Mouse (Mus musculus): Measurements from ENCODE around the gene Gsg1l. TPM values are rescaled to one million over a fixed set of nuclear protein-coding genes. Genes with fewer than 3 reads are reported as not detected.

Gsg1l gene
- polyA plus RNA-seq, 1 experiment from 2014 or later = 6.4 TPM

DNA sequence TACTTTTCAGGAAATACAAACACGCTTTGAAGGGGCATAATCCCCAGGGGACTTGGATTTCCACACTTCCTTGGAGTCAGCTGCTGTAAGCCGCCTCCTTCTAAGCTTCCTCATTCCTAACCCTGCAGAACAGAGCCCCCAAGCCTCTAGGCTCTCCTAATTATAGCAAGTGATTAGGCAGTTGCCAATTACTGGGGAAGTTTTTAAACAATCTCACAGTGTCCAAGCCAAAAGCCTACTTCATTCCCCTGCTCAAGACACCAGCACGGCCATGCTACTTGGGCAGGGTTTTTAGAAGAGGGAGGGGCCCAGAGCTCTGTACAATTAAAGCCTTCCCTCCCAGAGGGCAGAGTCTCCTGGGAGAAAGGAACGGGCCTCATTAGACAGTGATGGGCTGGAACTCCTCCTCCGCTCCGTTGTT is 4.1 kb upstream of the Gsg1l start:
- Histone ChIP-seq H3K4me2 (no peak overlapping the region), H3K27ac (ENCODE audit: low read depth, low read length) (no peak overlapping the region), H3K36me3 (ENCODE audit: control insufficient read depth, insufficient read depth, low read length) (no peaks in the 10 kb centered on the region), H3K9me3 (replicated peaks; ENCODE audit: control insufficient read depth, low read length) (no peaks in the 10 kb centered on the region), H3K27me3 (ENCODE audit: control insufficient read depth, insufficient read depth, low read length) (peaks cover 34% of the 10 kb centered on the region), H3K4me3 (ENCODE audit: low read depth, low read length) (no peak overlapping the region), H3K4me1 (ENCODE audit: control insufficient read depth, insufficient read depth, low read length) (peaks cover 13% of the 10 kb centered on the region), H3K9ac (ENCODE audit: low read depth, low read length) (no peak overlapping the region)
- no peak for ATAC-seq (replicated peaks; ENCODE audit: insufficient number of reproducible peaks, low FRiP score, low TSS enrichment)
- WGBS (ENCODE audit: insufficient replicate concordance) = 24% methylated on average over 6 of the region's 6 CpGs

- Histone ChIP-seq H3K4me2 (no peak overlapping the region), H3K4me3 (ENCODE audit: low read depth, low read length) (no peak overlapping the region), H3K4me1 (ENCODE audit: control insufficient read depth, insufficient read depth, low read length) (peaks cover 13% of the 10 kb centered on the region), H3K9ac (ENCODE audit: low read depth, low read length) (no peak overlapping the region), H3K27me3 (ENCODE audit: control insufficient read depth, insufficient read depth, low read length) (peaks cover 46% of the 10 kb centered on the region), H3K36me3 (ENCODE audit: control insufficient read depth, insufficient read depth, low read length) (no peaks in the 10 kb centered on the region), H3K27ac (ENCODE audit: low read depth, low read length) (no peak overlapping the region), H3K9me3 (replicated peaks; ENCODE audit: control insufficient read depth, low read length) (no peaks in the 10 kb centered on the region)
- no peak for ATAC-seq (replicated peaks; ENCODE audit: insufficient number of reproducible peaks, low FRiP score, low TSS enrichment)
- 86% methylated on average over 9 of the region's 9 CpGs for WGBS (ENCODE audit: insufficient replicate concordance)
These were observed 2.9 kb upstream of the Gsg1l start for GRCm38 (mm10) chr7:126085154-126085553.

DNA sequence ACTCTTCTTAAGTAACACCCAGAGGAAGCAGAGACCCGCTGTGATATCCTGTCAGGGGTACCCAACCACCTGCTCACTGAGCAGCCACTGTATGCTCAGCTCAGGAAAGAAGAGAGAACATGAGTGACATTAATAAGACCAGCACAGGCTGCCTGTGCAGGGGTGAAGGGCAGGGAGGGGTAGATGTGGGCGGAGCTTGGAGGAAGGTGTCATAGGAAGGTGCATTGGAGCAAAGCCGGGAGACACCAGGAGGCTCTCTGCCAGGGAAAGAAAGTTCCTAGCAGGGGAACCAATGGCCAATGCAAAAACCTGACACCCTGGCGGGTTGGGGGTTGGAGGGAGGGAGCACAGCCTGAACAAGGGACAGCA is 1.8 kb upstream of the Gsg1l start:
- Histone ChIP-seq H3K4me2 (no peak overlapping the region), H3K27ac (ENCODE audit: low read depth, low read length) (no peak overlapping the region), H3K27me3 (ENCODE audit: control insufficient read depth, insufficient read depth, low read length) (peaks cover 52% of the 10 kb centered on the region), H3K36me3 (ENCODE audit: control insufficient read depth, insufficient read depth, low read length) (no peaks in the 10 kb centered on the region), H3K4me1 (ENCODE audit: control insufficient read depth, insufficient read depth, low read length) (peaks cover 13% of the 10 kb centered on the region), H3K9me3 (replicated peaks; ENCODE audit: control insufficient read depth, low read length) (no peaks in the 10 kb centered on the region), H3K9ac (ENCODE audit: low read depth, low read length) (no peak overlapping the region), H3K4me3 (ENCODE audit: low read depth, low read length) (no peak overlapping the region)
- 20% methylated on average over 4 of the region's 4 CpGs for WGBS (ENCODE audit: insufficient replicate concordance)
- no peak for ATAC-seq (replicated peaks; ENCODE audit: insufficient number of reproducible peaks, low FRiP score, low TSS enrichment)

GRCm38 (mm10) chr7:126083341-126083979 is 1.2 kb upstream of the Gsg1l start:
- H3K27ac ChIP-seq (ENCODE audit: low read depth, low read length) = no peak overlapping the region
- H3K4me1 ChIP-seq (ENCODE audit: control insufficient read depth, insufficient read depth, low read length) = peaks cover 13% of the 10 kb centered on the region
- 22% methylated on average over 9 of the region's 9 CpGs for WGBS (ENCODE audit: insufficient replicate concordance)
- no peak overlapping the region for H3K4me3 ChIP-seq (ENCODE audit: low read depth, low read length)
- no peak overlapping the region for H3K4me2 ChIP-seq
- peaks cover 52% of the 10 kb centered on the region for H3K27me3 ChIP-seq (ENCODE audit: control insufficient read depth, insufficient read depth, low read length)
- ATAC-seq (replicated peaks; ENCODE audit: insufficient number of reproducible peaks, low FRiP score, low TSS enrichment) = no peak
- no peaks in the 10 kb centered on the region for H3K36me3 ChIP-seq (ENCODE audit: control insufficient read depth, insufficient read depth, low read length)
- no peaks in the 10 kb centered on the region for H3K9me3 ChIP-seq (replicated peaks; ENCODE audit: control insufficient read depth, low read length)
- no peak overlapping the region for H3K9ac ChIP-seq (ENCODE audit: low read depth, low read length)

DNA sequence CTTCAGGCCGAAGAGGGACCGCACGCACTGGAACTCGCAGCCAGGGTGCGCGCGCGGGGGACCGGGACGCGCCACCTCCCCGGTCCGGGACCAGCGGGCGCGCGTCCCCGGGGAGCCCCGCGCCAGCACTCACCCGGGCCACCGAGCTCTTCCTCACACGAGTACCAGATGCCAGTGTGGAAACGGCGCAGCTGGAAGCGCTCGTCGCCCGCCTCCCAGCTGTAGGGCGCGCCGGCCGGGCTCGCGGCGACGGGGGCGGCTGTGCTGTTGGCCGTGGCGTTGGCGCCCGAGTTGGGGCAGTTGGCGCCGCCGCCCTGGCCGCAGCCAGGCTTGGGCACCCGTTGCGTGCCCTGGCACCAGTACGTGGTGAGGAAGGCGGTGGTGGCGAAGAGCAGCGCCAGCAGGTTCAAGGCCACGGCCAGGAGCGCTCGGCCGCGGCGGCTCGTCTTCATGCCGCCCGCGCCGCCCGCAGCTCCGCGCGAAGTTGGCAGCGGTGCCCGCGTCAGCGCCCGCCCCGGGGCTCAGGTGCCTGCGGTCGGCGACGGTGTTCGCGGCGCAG is 405 bp downstream of the Gsg1l start:
- Histone ChIP-seq H3K27ac (ENCODE audit: low read depth, low read length) (no peak overlapping the region), H3K27me3 (ENCODE audit: control insufficient read depth, insufficient read depth, low read length) (peaks cover 52% of the 10 kb centered on the region), H3K9me3 (replicated peaks; ENCODE audit: control insufficient read depth, low read length) (no peaks in the 10 kb centered on the region), H3K4me1 (ENCODE audit: control insufficient read depth, insufficient read depth, low read length) (peaks cover 9% of the 10 kb centered on the region), H3K4me3 (ENCODE audit: low read depth, low read length) (peak overlapping the region; percentile 71), H3K36me3 (ENCODE audit: control insufficient read depth, insufficient read depth, low read length) (no peaks in the 10 kb centered on the region), H3K9ac (ENCODE audit: low read depth, low read length) (peak overlapping the region; percentile 78), H3K4me2 (peak overlapping the region; percentile 93)
- under 1% methylated on average over 56 of the region's 80 CpGs for WGBS (ENCODE audit: insufficient replicate concordance)
- ATAC-seq (replicated peaks; ENCODE audit: insufficient number of reproducible peaks, low FRiP score, low TSS enrichment) = no peak; the same call in 1 of the 2 replicates

GRCm38 (mm10) chr7:126080949-126081654 is 1.1 kb downstream of the Gsg1l start:
- no peak; the same call in 1 of the 2 replicates for ATAC-seq (replicated peaks; ENCODE audit: insufficient number of reproducible peaks, low FRiP score, low TSS enrichment)
- H3K4me2 ChIP-seq = peak overlapping the region; percentile 93
- peaks cover 52% of the 10 kb centered on the region for H3K27me3 ChIP-seq (ENCODE audit: control insufficient read depth, insufficient read depth, low read length)
- WGBS (ENCODE audit: insufficient replicate concordance) = 17% methylated on average over 16 of the region's 16 CpGs
- H3K9me3 ChIP-seq (replicated peaks; ENCODE audit: control insufficient read depth, low read length) = no peaks in the 10 kb centered on the region
- H3K27ac ChIP-seq (ENCODE audit: low read depth, low read length) = no peak overlapping the region
- H3K36me3 ChIP-seq (ENCODE audit: control insufficient read depth, insufficient read depth, low read length) = no peaks in the 10 kb centered on the region
- peak overlapping the region; percentile 78 for H3K9ac ChIP-seq (ENCODE audit: low read depth, low read length)
- H3K4me3 ChIP-seq (ENCODE audit: low read depth, low read length) = peak overlapping the region; percentile 71
- peaks cover 9% of the 10 kb centered on the region for H3K4me1 ChIP-seq (ENCODE audit: control insufficient read depth, insufficient read depth, low read length)

GRCm38 (mm10) chr7:126076935-126077334 is 5.3 kb downstream of the Gsg1l start:
- ATAC-seq (replicated peaks; ENCODE audit: insufficient number of reproducible peaks, low FRiP score, low TSS enrichment) = no peak
- no peaks in the 10 kb centered on the region for H3K9me3 ChIP-seq (replicated peaks; ENCODE audit: control insufficient read depth, low read length)
- 62% methylated on average over 1 of the region's 1 CpGs for WGBS (ENCODE audit: insufficient replicate concordance)
- H3K9ac ChIP-seq (ENCODE audit: low read depth, low read length) = no peak overlapping the region
- H3K4me1 ChIP-seq (ENCODE audit: control insufficient read depth, insufficient read depth, low read length) = 0 out of 2 replicates have a peak, but pooled peaks cover 2% of the 10 kb centered on the region
- no peak overlapping the region for H3K27ac ChIP-seq (ENCODE audit: low read depth, low read length)
- peaks cover 24% of the 10 kb centered on the region for H3K27me3 ChIP-seq (ENCODE audit: control insufficient read depth, insufficient read depth, low read length)
- H3K36me3 ChIP-seq (ENCODE audit: control insufficient read depth, insufficient read depth, low read length) = no peaks in the 10 kb centered on the region
- no peak overlapping the region for H3K4me3 ChIP-seq (ENCODE audit: low read depth, low read length)
- no peak overlapping the region for H3K4me2 ChIP-seq

DNA sequence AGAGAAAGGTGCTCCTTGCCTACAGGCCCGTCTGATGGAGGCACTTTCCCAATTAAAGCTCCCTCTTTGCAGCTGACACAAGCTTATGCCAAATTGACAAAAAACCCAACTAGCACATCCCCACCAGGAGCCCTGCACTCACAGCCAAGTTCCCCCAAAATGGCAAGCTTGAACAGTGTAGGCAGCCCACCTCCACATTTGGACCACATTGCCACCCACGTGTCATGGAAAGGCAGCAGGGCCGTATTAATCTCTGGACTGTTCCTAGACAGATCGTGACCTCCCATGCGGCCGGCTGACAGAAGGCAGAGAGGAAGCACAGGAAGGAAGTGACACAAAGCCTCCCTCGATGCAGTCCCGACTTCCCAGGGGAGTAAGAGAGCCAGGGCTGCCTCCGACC is 7.2 kb downstream of the Gsg1l start:
- no peak overlapping the region for H3K27ac ChIP-seq (ENCODE audit: low read depth, low read length)
- H3K9ac ChIP-seq (ENCODE audit: low read depth, low read length) = no peak overlapping the region
- peaks cover 5% of the 10 kb centered on the region for H3K27me3 ChIP-seq (ENCODE audit: control insufficient read depth, insufficient read depth, low read length)
- peak; percentile 27; the same call in 1 of the 2 replicates for ATAC-seq (replicated peaks; ENCODE audit: insufficient number of reproducible peaks, low FRiP score, low TSS enrichment)
- no peaks in the 10 kb centered on the region for H3K9me3 ChIP-seq (replicated peaks; ENCODE audit: control insufficient read depth, low read length)
- 0 out of 2 replicates have a peak, but pooled peaks cover 2% of the 10 kb centered on the region for H3K4me1 ChIP-seq (ENCODE audit: control insufficient read depth, insufficient read depth, low read length)
- no peak overlapping the region for H3K4me2 ChIP-seq
- 42% methylated on average over 9 of the region's 9 CpGs for WGBS (ENCODE audit: insufficient replicate concordance)
- H3K36me3 ChIP-seq (ENCODE audit: control insufficient read depth, insufficient read depth, low read length) = no peaks in the 10 kb centered on the region
- H3K4me3 ChIP-seq (ENCODE audit: low read depth, low read length) = no peak overlapping the region

Data from heart, embryonic 11.5 days (tissue).